Mouse (Mus musculus): ENCODE results near the gene Olfr1555-ps1.
"Not testable (repeated sequence)": the region's sequence is repeated elsewhere in the genome, so short reads cannot be mapped to it uniquely, and the experiment has no call there.

The Olfr1555-ps1 gene

GRCm38 (mm10) chr19:12170062-12170599, at the start of gene Olfr1555-ps1:
TSS of gene Olfr1555-ps1 (minus strand) at chr19:12170112.
- DNase-seq: not testable (repeated sequence)

GRCm38 (mm10) chr19:12200334-12200733, 30.4 kb upstream of the Olfr1555-ps1 start, which contains the start of gene Olfr1431:
TSS of gene Olfr1431 (plus strand) at chr19:12200634.
- DNase-seq: no peak

GRCm38 (mm10) chr19:12199076-12199475, 29.2 kb upstream of the Olfr1555-ps1 start:
- DNase-seq: not testable (repeated sequence)

DNA sequence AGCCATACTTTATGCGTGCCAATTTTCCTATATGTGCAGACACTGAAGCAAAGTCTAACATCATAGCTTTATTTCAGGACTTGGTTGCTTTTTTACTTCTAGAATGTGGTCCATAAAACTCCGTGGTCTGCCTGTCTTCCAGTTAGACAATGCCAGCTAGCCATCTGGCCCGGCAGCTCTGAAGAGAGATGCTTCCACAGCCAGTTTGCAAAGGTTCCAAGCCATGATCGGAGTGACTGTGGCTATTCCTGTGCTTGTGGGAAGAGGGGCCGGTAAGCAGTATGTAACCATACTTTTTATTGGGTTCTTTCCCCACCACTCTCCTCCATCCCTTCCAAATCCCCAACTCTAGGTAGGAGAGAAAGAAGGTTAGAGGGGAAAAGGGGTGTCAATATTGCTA, 5.5 kb upstream of the Olfr1555-ps1 start:
- peak; percentile 10 for DNase-seq

DNA sequence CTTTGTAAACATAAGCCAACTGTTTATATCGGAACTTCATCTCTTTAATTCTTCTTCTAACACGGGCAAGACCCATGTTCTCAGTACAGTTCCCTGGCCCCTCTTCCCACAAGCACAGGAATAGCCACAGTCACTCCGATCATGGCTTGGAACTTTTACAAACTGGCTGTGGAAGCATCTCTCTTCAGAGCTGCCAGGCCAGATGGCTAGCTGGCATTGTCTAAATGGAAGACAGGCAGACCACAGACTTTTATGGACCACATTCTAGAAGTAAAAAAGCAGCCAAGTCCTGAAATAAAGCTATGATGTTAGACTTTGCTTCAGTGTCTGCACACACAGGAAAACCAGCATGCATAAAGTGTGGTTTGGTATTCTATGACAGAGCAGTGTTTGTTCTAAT, 24.5 kb downstream of the Olfr1555-ps1 start:
- peak; percentile 34 for DNase-seq

DNA sequence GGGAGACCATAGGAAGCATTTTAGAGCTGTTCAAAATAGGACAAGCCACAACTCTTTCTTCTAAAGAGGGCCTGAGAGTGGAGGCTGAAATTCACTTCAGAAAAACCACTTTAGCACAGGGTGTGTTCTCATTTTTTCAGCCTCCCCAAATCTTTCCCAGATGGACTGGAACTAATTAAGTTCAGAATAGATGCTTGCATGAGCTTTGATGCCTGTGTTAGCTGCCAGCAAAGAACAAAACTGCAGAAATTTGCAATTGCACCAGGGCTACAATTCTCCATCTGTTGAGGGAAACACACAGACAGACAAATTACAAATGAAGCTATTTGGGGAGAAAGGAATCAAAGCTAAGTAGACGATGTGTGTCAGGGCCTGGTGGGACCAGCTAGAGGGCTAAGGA, 26.6 kb downstream of the Olfr1555-ps1 start:
- DNase-seq: peak; percentile 85

GRCm38 (mm10) chr19:12134289-12134688, 35.6 kb downstream of the Olfr1555-ps1 start:
- peak; percentile 26 for DNase-seq

DNA sequence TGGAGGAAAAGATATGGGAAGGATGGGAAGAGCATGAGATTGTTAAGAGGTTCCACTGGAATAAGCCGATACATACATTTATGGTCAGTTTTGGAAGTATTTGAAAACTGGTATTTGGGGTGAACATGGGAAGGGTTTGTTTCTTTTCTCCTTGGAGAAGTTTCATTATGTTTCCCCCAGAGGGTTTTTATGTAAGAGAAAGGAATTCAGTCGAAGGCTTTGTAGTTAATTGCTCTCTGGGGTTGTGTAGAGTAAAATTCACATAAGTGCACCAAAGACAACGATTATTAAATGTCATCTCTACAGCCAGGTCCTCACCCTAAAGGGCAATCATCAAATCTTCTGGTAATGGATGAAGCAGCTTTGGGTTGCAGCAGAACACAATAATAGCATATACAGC, 46.8 kb downstream of the Olfr1555-ps1 start, which contains the start of gene Olfr76:
Olfr76 (minus strand) TSS at position 101 of the 400 bp plus-strand sequence.
- no peak for DNase-seq

- no peak for DNase-seq
These were observed 53.4 kb downstream of the Olfr1555-ps1 start for GRCm38 (mm10) chr19:12116464-12116863.

DNA sequence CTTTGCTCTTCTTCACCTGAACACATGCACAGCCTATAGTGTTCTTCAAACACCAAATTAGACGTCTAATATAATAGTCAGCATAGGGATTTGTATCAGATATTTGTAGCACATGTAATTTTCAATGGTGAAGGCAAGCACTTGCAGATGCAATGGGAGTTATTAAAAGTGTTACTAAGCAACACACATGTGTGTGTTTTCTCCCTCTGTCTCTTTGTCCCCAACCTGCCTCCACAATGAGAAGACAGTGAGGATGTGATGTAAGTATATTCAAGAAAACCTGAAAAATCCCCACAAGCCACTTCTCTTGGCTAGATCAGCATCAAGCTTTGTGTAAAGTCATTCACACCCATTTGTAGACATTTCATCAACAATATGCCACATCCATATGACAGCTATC, 54.1 kb downstream of the Olfr1555-ps1 start, which contains the start of gene Olfr1428:
Olfr1428 (minus strand) TSS at position 101 of the 400 bp plus-strand sequence.
- no peak for DNase-seq
